Mouse (Mus musculus): ENCODE data around the gene Muc4. TPM values are rescaled to one million over a fixed set of nuclear protein-coding genes. Genes with fewer than 3 reads are reported as not detected.

The Muc4 gene
- polyA plus RNA-seq, 1 experiment from 2014 or later: 0.49 TPM

DNA sequence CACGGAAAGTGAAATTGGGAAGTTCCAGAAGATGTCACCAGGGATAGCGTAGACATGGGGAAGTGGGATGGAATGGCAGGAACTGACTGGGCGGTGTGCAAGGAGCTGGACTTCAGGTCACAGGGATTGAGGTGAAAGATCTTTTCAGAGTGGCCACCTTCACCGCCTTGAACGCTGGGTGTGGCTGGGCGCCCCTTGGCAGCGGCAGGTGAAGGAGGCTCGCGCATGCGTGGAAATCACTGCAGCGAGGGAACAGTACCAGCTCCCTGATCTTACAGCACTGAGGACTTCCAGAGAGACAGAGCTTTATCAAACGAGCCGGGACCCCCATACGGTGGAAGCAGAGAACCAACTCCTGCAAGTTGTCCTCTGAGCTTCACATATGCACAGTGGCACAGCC, 78.9 kb downstream of the Muc4 start:
- DNase-seq (ENCODE audit: low spot score) (peak; percentile 42), ATAC-seq (ENCODE audit: insufficient read depth, low FRiP score, low TSS enrichment) (no peak)
- Histone ChIP-seq H3K9ac (ENCODE audit: low read length) (no peak overlapping the region; the same call in 1 of the 2 replicates), H3K9me3 (ENCODE audit: control insufficient read depth, low read length) (no peaks in the 10 kb centered on the region), H3K36me3 (ENCODE audit: control insufficient read depth, insufficient read depth, low read length) (no peaks in the 10 kb centered on the region), H3K4me2 (ENCODE audit: low read depth) (peak overlapping the region; percentile 44), H3K27ac (ENCODE audit: low read depth, low read length) (no peak overlapping the region), H3K4me1 (ENCODE audit: control insufficient read depth, insufficient read depth, low read length) (0 out of 2 replicates have a peak, but pooled peaks cover 3% of the 10 kb centered on the region), H3K4me3 (ENCODE audit: low read depth, low read length) (peak overlapping the region; percentile 13), H3K27me3 (ENCODE audit: control insufficient read depth, insufficient read depth, low read length) (no peaks in the 10 kb centered on the region)
- WGBS: 26% methylated on average over 14 of the region's 14 CpGs

- no peak for ATAC-seq (ENCODE audit: insufficient read depth, low FRiP score, low TSS enrichment)
- H3K27ac ChIP-seq (ENCODE audit: low read depth, low read length): no peak overlapping the region
- WGBS: 7% methylated on average over 6 of the region's 6 CpGs
- H3K4me3 ChIP-seq (ENCODE audit: low read depth, low read length): peak overlapping the region; percentile 13
- no peaks in the 10 kb centered on the region for H3K9me3 ChIP-seq (ENCODE audit: control insufficient read depth, low read length)
- H3K9ac ChIP-seq (ENCODE audit: low read length): no peak overlapping the region
- H3K4me1 ChIP-seq (ENCODE audit: control insufficient read depth, insufficient read depth, low read length): 0 out of 2 replicates have a peak, but pooled peaks cover 3% of the 10 kb centered on the region
- peak; percentile 35 for DNase-seq (ENCODE audit: low spot score)
- H3K36me3 ChIP-seq (ENCODE audit: control insufficient read depth, insufficient read depth, low read length): no peaks in the 10 kb centered on the region
- peak overlapping the region; percentile 44 for H3K4me2 ChIP-seq (ENCODE audit: low read depth)
- H3K27me3 ChIP-seq (ENCODE audit: control insufficient read depth, insufficient read depth, low read length): no peaks in the 10 kb centered on the region
Observed at GRCm38 (mm10) chr16:32815160-32815605, 79.5 kb downstream of the Muc4 start.

- H3K27ac ChIP-seq (ENCODE audit: low read depth, low read length): no peak overlapping the region
- H3K4me3 ChIP-seq (ENCODE audit: low read depth, low read length): no peak overlapping the region
- H3K9ac ChIP-seq (ENCODE audit: low read length): no peak overlapping the region
- 87% methylated on average over 4 of the region's 4 CpGs for WGBS
- H3K9me3 ChIP-seq (ENCODE audit: control insufficient read depth, low read length): no peaks in the 10 kb centered on the region
- H3K36me3 ChIP-seq (ENCODE audit: control insufficient read depth, insufficient read depth, low read length): no peaks in the 10 kb centered on the region
- H3K4me2 ChIP-seq (ENCODE audit: low read depth): no peak overlapping the region
- DNase-seq (ENCODE audit: low spot score) (no peak), ATAC-seq (ENCODE audit: insufficient read depth, low FRiP score, low TSS enrichment) (no peak)
- H3K27me3 ChIP-seq (ENCODE audit: control insufficient read depth, insufficient read depth, low read length): no peaks in the 10 kb centered on the region
- H3K4me1 ChIP-seq (ENCODE audit: control insufficient read depth, insufficient read depth, low read length): 0 out of 2 replicates have a peak, but pooled peaks cover 3% of the 10 kb centered on the region
Observed at GRCm38 (mm10) chr16:32818036-32818435, 82.3 kb downstream of the Muc4 start.

DNA sequence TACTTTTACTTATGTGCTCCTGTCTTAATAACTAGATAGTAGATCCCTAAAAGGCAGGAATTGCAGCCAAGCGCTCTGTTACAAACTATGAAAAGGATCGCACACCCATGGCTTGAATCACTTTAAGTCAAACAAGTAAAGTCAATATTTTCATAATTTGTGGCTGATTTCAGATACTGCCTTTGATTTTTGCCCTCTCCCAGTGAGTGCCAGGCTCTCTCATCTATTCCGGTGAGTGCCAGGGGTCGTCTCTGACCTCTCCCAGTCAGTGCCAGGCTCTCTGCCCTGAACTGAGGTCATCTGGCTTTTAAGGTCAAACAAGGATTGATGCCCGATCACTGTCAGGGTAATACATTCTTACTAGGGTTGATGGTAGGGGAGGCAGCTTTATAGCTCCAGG, 82.8 kb downstream of the Muc4 start:
- no peak for DNase-seq (ENCODE audit: low spot score)
- Histone ChIP-seq H3K27ac (ENCODE audit: low read depth, low read length) (no peak overlapping the region), H3K4me3 (ENCODE audit: low read depth, low read length) (no peak overlapping the region), H3K27me3 (ENCODE audit: control insufficient read depth, insufficient read depth, low read length) (no peaks in the 10 kb centered on the region), H3K4me2 (ENCODE audit: low read depth) (no peak overlapping the region), H3K9ac (ENCODE audit: low read length) (no peak overlapping the region), H3K9me3 (ENCODE audit: control insufficient read depth, low read length) (no peaks in the 10 kb centered on the region), H3K4me1 (ENCODE audit: control insufficient read depth, insufficient read depth, low read length) (0 out of 2 replicates have a peak, but pooled peaks cover 3% of the 10 kb centered on the region), H3K36me3 (ENCODE audit: control insufficient read depth, insufficient read depth, low read length) (no peaks in the 10 kb centered on the region)
- no peak for ATAC-seq (ENCODE audit: insufficient read depth, low FRiP score, low TSS enrichment)
- WGBS: 88% methylated on average over 5 of the region's 5 CpGs

DNA sequence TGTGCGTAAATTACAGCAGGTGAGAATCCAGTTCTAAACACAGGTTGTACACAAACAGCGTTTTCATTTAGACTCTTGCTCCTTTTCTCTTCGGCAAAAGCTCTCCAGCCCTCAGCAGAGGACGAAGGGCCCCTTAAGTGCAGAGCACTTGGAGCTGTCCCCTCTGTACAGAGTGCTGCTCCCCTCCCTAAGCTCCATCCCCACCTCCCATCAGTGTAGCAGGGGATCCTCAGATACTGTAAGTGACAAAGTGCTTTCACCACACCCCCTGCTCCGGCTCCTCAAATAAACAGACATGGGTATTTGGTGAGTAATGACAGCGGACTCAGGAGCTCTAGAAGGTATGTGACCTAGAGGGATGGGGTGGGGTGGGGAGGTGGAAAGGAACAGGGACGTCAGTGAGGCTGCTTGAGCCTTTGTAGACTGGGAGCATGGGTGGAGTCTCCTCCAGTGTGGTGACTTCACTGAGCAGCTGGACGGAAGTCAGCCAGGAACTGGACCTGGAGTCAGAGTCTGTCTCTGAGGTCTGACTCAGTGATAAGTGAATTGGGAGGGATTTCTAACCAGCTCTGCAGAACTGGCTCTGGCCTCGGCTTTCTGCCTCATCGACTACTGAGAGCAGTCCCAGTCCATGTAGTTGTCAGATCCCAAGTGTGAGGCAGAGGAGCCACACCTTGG, 86.2 kb downstream of the Muc4 start:
- Histone ChIP-seq H3K9me3 (ENCODE audit: control insufficient read depth, low read length) (no peaks in the 10 kb centered on the region), H3K4me2 (ENCODE audit: low read depth) (no peak overlapping the region), H3K27me3 (ENCODE audit: control insufficient read depth, insufficient read depth, low read length) (no peaks in the 10 kb centered on the region), H3K36me3 (ENCODE audit: control insufficient read depth, insufficient read depth, low read length) (peaks cover 7% of the 10 kb centered on the region), H3K4me1 (ENCODE audit: control insufficient read depth, insufficient read depth, low read length) (no peaks in the 10 kb centered on the region), H3K27ac (ENCODE audit: low read depth, low read length) (no peak overlapping the region), H3K4me3 (ENCODE audit: low read depth, low read length) (no peak overlapping the region), H3K9ac (ENCODE audit: low read length) (no peak overlapping the region)
- 73% methylated on average over 10 of the region's 10 CpGs for WGBS
- ATAC-seq (ENCODE audit: insufficient read depth, low FRiP score, low TSS enrichment) (no peak), DNase-seq (ENCODE audit: low spot score) (no peak)

DNA sequence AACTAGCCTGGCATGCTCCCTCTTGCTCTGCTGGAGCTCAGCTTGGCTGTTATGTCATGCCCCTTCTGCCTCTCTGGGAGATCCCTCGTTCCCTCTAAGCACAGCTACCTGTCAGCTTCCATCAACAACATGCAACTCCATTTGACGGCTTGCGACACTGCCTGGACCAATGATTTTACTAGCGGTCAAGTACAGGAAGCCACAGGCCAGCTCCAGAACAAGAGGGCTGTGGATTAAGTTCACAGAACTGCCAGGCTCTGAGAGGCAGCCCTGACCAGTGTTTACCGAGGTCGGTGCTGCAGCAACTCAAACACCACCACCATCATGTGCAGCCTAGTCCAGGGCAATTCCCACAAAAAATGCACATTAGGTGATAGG, 86.8 kb downstream of the Muc4 start:
- no peak for ATAC-seq (ENCODE audit: insufficient read depth, low FRiP score, low TSS enrichment)
- no peak overlapping the region for H3K4me3 ChIP-seq (ENCODE audit: low read depth, low read length)
- H3K4me2 ChIP-seq (ENCODE audit: low read depth): no peak overlapping the region
- no peak for DNase-seq (ENCODE audit: low spot score)
- no peaks in the 10 kb centered on the region for H3K9me3 ChIP-seq (ENCODE audit: control insufficient read depth, low read length)
- H3K9ac ChIP-seq (ENCODE audit: low read length): no peak overlapping the region
- WGBS: 86% methylated on average over 6 of the region's 6 CpGs
- H3K36me3 ChIP-seq (ENCODE audit: control insufficient read depth, insufficient read depth, low read length): peaks cover 7% of the 10 kb centered on the region
- no peaks in the 10 kb centered on the region for H3K4me1 ChIP-seq (ENCODE audit: control insufficient read depth, insufficient read depth, low read length)
- no peaks in the 10 kb centered on the region for H3K27me3 ChIP-seq (ENCODE audit: control insufficient read depth, insufficient read depth, low read length)
- no peak overlapping the region for H3K27ac ChIP-seq (ENCODE audit: low read depth, low read length)

DNA sequence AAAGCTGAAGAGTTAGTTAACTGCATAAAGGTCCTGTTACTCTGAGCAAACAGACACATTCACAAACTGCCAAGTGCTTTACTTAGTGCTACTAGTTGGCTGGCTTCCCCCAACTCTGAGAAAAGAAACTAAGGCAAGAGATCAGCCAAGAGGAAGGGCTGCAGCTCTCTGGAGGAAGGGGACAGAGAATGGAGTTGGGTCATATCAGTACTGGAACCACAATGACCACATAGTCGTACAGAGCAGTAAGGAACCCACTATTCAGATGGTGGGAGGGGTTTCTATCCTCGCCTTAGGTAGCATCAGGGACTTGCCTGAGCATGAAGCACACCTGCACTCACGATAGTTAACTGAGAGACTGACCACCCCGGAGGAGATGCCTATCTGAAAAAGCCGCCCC, 87.2 kb downstream of the Muc4 start:
- H3K4me1 ChIP-seq (ENCODE audit: control insufficient read depth, insufficient read depth, low read length): no peaks in the 10 kb centered on the region
- H3K9me3 ChIP-seq (ENCODE audit: control insufficient read depth, low read length): no peaks in the 10 kb centered on the region
- H3K36me3 ChIP-seq (ENCODE audit: control insufficient read depth, insufficient read depth, low read length): peaks cover 7% of the 10 kb centered on the region
- WGBS: 84% methylated on average over 5 of the region's 5 CpGs
- no peak overlapping the region for H3K27ac ChIP-seq (ENCODE audit: low read depth, low read length)
- no peak for ATAC-seq (ENCODE audit: insufficient read depth, low FRiP score, low TSS enrichment)
- H3K4me3 ChIP-seq (ENCODE audit: low read depth, low read length): no peak overlapping the region
- H3K4me2 ChIP-seq (ENCODE audit: low read depth): no peak overlapping the region
- H3K27me3 ChIP-seq (ENCODE audit: control insufficient read depth, insufficient read depth, low read length): no peaks in the 10 kb centered on the region
- H3K9ac ChIP-seq (ENCODE audit: low read length): no peak overlapping the region
- no peak for DNase-seq (ENCODE audit: low spot score)

DNA sequence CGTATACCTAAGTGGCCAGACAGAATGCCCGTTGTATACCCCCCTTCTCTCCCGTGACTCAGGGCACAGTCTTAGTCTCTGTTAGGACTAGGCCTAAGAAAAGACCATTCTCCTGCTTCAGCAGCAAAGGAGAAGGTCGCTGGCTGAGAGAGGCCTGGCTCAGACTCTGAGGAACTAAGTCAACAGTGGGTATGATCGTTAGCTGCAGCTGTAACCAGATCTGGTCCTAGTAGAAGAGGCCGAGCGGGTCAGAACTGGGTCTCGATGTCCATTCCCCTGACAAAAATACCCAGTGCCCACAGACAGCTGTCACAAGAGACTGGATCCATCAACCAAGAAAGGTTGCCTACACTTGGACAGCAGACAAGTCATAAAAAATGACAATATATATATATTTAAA, 87.8 kb downstream of the Muc4 start:
- Histone ChIP-seq H3K9ac (ENCODE audit: low read length) (no peak overlapping the region), H3K4me1 (ENCODE audit: control insufficient read depth, insufficient read depth, low read length) (no peaks in the 10 kb centered on the region), H3K36me3 (ENCODE audit: control insufficient read depth, insufficient read depth, low read length) (peaks cover 7% of the 10 kb centered on the region), H3K27ac (ENCODE audit: low read depth, low read length) (no peak overlapping the region), H3K4me2 (ENCODE audit: low read depth) (no peak overlapping the region), H3K4me3 (ENCODE audit: low read depth, low read length) (no peak overlapping the region), H3K27me3 (ENCODE audit: control insufficient read depth, insufficient read depth, low read length) (no peaks in the 10 kb centered on the region), H3K9me3 (ENCODE audit: control insufficient read depth, low read length) (no peaks in the 10 kb centered on the region)
- DNase-seq (ENCODE audit: low spot score) (no peak), ATAC-seq (ENCODE audit: insufficient read depth, low FRiP score, low TSS enrichment) (no peak)
- 92% methylated on average over 8 of the region's 8 CpGs for WGBS

DNA sequence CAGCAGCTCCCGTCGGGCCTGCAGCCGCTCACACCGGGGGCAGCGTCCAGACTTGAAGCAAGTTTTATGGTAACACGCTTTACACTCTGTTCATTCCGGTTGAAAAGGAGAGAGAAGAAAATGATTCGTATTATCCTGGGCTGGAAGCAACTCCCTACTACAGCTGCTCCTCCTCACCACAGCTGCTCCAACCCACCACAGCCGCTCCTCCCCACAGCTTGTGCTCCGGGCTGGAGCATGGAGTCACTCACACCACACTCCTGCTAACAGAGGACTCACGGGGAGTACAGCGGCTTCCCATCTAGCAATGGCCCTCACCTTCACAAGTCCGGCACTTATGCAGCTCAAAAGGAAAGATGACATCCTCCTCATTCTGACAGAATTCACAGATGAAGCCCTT, 88.4 kb downstream of the Muc4 start:
- no peak overlapping the region for H3K4me3 ChIP-seq (ENCODE audit: low read depth, low read length)
- 92% methylated on average over 13 of the region's 13 CpGs for WGBS
- H3K4me2 ChIP-seq (ENCODE audit: low read depth): no peak overlapping the region
- DNase-seq (ENCODE audit: low spot score) (no peak), ATAC-seq (ENCODE audit: insufficient read depth, low FRiP score, low TSS enrichment) (no peak)
- no peaks in the 10 kb centered on the region for H3K4me1 ChIP-seq (ENCODE audit: control insufficient read depth, insufficient read depth, low read length)
- H3K27ac ChIP-seq (ENCODE audit: low read depth, low read length): no peak overlapping the region
- H3K36me3 ChIP-seq (ENCODE audit: control insufficient read depth, insufficient read depth, low read length): peaks cover 7% of the 10 kb centered on the region
- no peaks in the 10 kb centered on the region for H3K27me3 ChIP-seq (ENCODE audit: control insufficient read depth, insufficient read depth, low read length)
- no peak overlapping the region; the same call in 1 of the 2 replicates for H3K9ac ChIP-seq (ENCODE audit: low read length)
- H3K9me3 ChIP-seq (ENCODE audit: control insufficient read depth, low read length): no peaks in the 10 kb centered on the region
